Mouse (Mus musculus): Measurements from ENCODE around the gene Rapgef2. TPM values are rescaled to one million over a fixed set of nuclear protein-coding genes. Genes with fewer than 3 reads are reported as not detected.
"Not testable (repeated sequence)": the region's sequence is repeated elsewhere in the genome, so short reads cannot be mapped to it uniquely, and the experiment has no call there.

Gene Rapgef2
- total RNA-seq, 2 experiments from 2014 or later = 34.3 to 34.5 TPM

- peak; percentile 79 to 91 for DNase-seq
Measured at GRCm38 (mm10) chr3:79203178-79203577, 83.1 kb downstream of the Rapgef2 start.

GRCm38 (mm10) chr3:79202275-79203153 is 83.8 kb downstream of the Rapgef2 start:
- DNase-seq = peak; percentile 87 to 91

DNA sequence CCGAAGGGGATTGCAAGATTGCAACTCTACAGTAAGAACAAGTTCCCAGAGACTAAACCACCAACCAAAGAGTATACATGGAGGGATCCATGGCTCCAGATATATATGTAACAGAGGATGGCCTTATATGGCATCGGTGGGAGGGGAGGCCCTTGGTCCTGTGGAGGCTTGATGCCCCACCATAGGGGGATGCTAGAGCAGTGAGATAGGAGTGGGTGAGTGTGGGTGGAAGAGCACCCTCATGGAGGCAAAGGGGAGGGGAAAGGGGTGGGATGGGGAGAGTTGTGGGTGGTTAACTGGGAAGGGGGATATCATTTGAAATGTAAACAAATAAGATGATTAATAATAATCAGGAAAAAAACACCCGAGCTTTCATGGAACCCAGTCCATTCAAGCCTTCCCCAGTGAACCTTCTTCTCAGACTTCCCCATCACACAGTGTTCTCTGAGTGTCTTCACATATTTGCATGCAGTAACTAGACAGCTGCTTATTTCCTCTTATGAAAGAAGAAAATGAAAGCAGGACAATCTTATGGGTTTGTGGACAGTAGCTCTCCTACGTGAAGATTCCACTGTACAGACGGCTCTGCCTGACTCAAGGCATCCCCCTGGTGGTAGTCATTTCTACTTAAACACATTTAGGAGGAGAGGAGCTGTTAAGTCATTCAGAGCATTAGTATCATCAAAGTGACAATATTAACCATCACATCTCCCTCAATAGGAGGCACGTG is 89.4 kb downstream of the Rapgef2 start:
- peak; percentile 80 to 81 for DNase-seq

DNA sequence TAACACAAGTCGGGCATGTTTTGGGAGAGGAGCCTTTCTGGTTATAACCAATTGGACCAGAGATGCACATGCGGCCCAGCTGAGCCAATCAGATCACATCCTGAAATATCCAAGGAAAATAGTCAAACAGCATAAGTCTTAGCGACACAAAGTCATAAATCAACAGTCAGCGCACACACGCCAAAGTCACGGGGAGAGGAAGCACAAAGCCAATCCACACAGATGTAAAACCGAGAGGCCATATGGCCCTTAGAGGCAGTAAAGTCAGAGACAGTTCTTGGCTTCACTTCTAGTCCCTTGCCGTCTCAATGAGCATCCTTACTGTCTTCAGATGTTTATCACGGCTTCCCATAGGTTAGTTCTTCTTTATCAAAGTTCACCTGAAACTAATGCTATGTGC is 91.0 kb downstream of the Rapgef2 start:
- no peak for DNase-seq

DNA sequence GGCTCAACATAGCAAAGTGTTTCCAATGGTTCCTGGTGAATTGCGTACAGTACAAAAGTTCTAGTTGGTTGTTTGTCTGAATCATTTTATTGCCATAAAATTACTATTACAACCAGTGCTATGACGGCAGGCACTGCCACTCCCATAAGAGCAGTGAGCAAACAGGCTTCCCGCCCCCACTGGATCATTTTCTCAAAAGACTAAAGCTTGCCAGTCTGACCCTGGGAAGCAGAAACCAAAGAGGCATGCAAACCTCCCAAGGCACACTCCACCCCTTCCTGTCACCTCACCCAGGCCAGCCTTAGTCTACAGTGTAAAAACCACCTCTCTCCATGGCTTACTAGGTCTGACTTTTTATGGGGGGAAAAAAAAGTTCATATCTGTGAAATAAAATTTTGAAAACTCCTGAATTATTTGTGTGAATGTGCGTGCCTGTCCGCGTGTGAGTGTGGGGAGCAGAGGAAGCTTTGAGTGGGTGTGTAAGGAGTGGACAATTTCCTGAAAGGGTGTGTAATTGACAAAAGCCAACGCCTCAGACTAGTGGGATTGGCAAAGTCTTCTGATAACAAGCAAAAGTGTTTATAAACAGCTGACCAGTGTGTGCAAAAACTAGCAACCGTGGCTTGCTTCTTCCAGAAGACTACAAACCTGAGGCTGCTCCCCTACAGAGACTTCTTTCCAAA is 92.1 kb downstream of the Rapgef2 start:
- peak; percentile 59 to 74 for DNase-seq

GRCm38 (mm10) chr3:79193001-79193400 is 93.3 kb downstream of the Rapgef2 start:
- peak; percentile 71 to 85 for DNase-seq

DNA sequence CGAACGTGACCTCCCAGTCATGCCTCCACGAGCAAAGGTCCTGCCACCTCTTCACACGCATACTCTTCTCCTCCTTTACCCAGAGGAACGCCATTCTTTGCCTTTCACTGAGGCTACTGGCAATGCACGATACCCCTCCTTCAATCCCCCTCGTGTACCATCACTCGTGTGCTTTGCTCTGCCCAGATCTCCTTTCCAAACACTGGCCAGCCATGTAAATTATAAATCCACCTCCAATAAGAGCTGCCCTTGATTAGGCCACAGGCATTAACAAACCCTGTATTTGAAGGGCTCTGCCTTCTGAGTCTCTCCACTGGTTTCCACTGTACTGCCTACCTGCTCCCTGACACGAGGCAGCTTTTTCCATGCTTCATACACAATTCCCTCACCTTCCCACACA is 94.3 kb downstream of the Rapgef2 start:
- no peak for DNase-seq

GRCm38 (mm10) chr3:79191471-79191870 is 94.8 kb downstream of the Rapgef2 start:
- DNase-seq = no peak

DNA sequence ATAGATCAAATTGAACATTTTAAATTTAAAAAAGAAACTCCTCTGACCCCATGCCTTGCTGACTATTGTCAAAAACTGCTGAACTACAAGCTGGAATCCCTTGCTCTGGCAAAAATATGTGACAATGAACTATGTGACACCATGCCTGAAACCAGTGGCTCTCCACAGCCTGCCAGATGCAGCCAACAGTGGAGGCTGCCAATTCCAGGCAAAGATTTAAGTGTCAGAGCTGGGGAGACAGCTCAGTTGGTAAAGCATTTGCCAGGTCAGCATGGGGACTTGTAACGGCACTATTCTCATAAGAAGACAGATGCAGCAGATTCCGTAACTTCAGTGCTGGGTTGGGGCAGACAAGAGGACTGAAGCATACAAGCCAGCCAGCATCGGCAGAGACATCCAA is 95.9 kb downstream of the Rapgef2 start:
- DNase-seq = peak in 1 of 2 experiments; percentile 57

GRCm38 (mm10) chr3:79187912-79188311 is 98.4 kb downstream of the Rapgef2 start:
- DNase-seq = no peak

DNA sequence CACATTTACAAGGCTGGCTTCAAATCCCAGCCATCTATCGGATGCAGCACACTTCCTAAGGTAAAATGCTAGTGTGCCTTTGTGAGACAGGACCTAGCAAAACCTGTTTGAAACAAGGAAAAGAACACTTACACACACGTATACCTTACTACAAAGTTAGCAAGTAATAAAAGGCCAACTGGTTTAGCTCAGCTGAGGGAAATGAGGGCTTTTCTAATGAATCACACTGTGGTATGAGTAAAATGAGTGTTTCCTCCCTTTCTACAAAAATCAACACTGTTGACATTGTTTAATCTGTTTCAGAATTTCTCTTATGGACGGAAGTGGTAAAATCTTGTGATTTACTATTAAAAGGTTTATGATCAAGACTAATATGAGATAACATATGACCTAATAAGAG is 104.0 kb downstream of the Rapgef2 start:
- DNase-seq = no peak

- DNase-seq = peak; percentile 81 to 89
Measured at GRCm38 (mm10) chr3:79181248-79181991, 104.9 kb downstream of the Rapgef2 start.

- no peak for DNase-seq
Measured at GRCm38 (mm10) chr3:79180086-79180485, 106.2 kb downstream of the Rapgef2 start.

GRCm38 (mm10) chr3:79179499-79180053 is 106.7 kb downstream of the Rapgef2 start:
- DNase-seq = no peak

- peak in 1 of 2 experiments; percentile 57 for DNase-seq
Measured at GRCm38 (mm10) chr3:79178708-79179107, 107.6 kb downstream of the Rapgef2 start.

GRCm38 (mm10) chr3:79178070-79178469 is 108.2 kb downstream of the Rapgef2 start:
- peak in 1 of 2 experiments; percentile 60 for DNase-seq

DNA sequence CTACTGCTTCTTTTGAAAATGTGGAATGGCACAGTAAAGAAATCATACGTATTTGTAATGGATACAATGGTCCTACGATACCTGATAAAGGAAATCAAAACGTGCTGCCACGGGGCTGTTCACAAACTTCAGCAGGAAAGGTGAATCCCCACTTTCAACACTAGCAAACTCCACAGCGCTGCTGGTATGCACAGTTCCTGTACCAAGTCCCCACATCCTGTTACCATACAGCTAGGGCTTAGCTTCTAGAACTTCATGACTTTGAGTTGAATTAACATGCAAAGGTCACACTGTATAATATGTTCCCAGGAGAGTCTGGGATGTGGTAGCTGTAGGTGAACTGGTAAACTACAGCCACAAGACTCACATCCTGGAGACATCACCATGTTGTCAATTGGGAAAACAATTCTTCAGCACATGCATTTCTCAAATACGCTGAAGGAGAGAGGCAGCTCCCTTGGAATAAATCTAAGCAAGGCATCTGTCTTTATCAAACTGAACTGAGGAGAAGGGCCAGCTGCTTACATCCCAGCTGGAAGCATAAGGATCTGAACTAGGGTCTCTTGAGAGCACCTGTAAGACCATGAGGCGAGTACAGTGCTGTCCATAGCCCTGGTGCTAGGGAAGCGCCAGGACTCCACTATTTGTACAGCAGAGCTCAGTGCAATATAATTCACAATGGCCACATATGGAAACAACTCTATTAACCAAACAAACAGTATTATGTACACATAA is 109.0 kb downstream of the Rapgef2 start:
- DNase-seq = no peak

- DNase-seq = no peak
Measured at GRCm38 (mm10) chr3:79174168-79174567, 112.1 kb downstream of the Rapgef2 start.

DNA sequence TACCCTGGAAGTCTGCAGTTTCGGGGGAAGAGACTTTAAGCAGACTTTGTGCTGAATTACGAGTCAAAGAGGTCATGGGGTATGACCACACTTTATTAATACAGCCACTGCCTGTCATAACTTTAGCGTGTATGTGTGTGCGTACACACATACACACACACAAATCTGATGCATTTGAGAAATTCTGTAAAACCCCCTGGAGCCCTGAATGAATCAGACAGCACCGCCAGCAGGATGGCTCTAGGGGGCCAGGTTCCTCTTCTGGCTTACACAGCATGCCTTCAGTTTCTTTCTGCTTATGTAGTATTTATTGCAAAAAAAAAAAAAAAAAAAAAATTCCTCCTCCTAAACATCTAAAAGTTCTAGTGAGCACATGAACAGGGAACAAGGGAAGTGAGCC is 113.0 kb downstream of the Rapgef2 start:
- no peak for DNase-seq

GRCm38 (mm10) chr3:79171146-79171545 is 115.2 kb downstream of the Rapgef2 start:
- not testable (repeated sequence) for DNase-seq
